Mouse (Mus musculus) CH12.LX (cell line): ENCODE results near the gene Ddx10.
"Not testable (repeated sequence)": the region's sequence is repeated elsewhere in the genome, so short reads cannot be mapped to it uniquely, and the experiment has no call there.

Experiments
- CTCF ChIP-seq, 2 experiments: IDR thresholded peaks in 1 of 2; conservative IDR thresholded peaks in 1 of 2; 2 replicates each; pipeline ENCODE4 v1.5.1; 2011 to 2012; ENCODE audit warnings: low read depth in 2 of 2, low read length in 2 of 2, improper control_type of control experiment in 1 of 2, inconsistent platforms in 1 of 2, mild to moderate bottlenecking in 1 of 2, moderate library complexity in 1 of 2
- EP300 ChIP-seq: IDR thresholded peaks from 2 replicates; pipeline ENCODE4 v1.6.1; 2011; ENCODE audit warnings: low read length, improper control_type of control experiment
- SIN3A ChIP-seq: IDR thresholded peaks from 2 replicates; pipeline ENCODE4 v1.6.1; 2012; ENCODE audit warnings: low read length, improper control_type of control experiment, inconsistent platforms
- ZKSCAN1 ChIP-seq: IDR thresholded peaks from 2 replicates; pipeline ENCODE4 v1.6.1; 2012; ENCODE audit warnings: low read depth, inconsistent platforms, low read length, improper control_type of control experiment, borderline replicate concordance

- peak; percentile 83 for TF ChIP-seq EP300
- not testable (repeated sequence) for TF ChIP-seq CTCF (conservative IDR thresholded peaks at IDR 0.05 in 1 of 2, IDR thresholded peaks at IDR 0.05 in 1 of 2; ENCODE audit: low read depth in 2 of 2, low read length in 2 of 2); SIN3A; ZKSCAN1
Measured at GRCm38 (mm10) chr9:53142424-53142823, 105.4 kb downstream of the Ddx10 start.
